20 mouse cellular contexts compared by ENCODE assay signal in genomic region chr7:107461167-107461566, GRCm38 (mm10).
A peak's percentile ranks its signal among the peaks of the same experiment; 100 is the strongest.
DNase-seq lines count a peak whose midpoint lies in the region; ATAC-seq lines count a peak whose summit lies in the region.
"Had no signal": no experiment of that assay in that cellular context is flagged by ENCODE, and none has a peak within 500 bp of the region (broad histone marks: within the 10 kb centered on the region; RNA-seq: fewer than 3 reads in every experiment).

No protein-coding gene starts in this region.

- H3K4me1 ChIP-seq in hindbrain, embryonic 14.5 days (replicated peaks; ENCODE audit: control insufficient read depth, insufficient read depth, low read length), result no peaks in the 10 kb centered on the region
- H3K4me1 ChIP-seq: embryonic facial prominence, embryonic 13.5 days; embryonic facial prominence, embryonic 15.5 days; forebrain, embryonic 10.5 days; forebrain, embryonic 12.5 days had no signal

- peak; percentile 15 to 31 for DNase-seq in cerebellum, adult 18-20 months
- no peak for DNase-seq in cerebellum, postnatal 4 days (ENCODE audit: low spot score in 2 of 2)
- peak; percentile 56 for DNase-seq in cerebellum, adult 9-10 months
- no peak for DNase-seq in cerebellum, adult 8-10 months
- DNase-seq in cerebellum, postnatal 10 days, result peak; percentile 44 to 50
- DNase-seq in cerebellum, postnatal 25 days, result peak; percentile 46 to 49
- DNase-seq in kidney, adult 8-10 months, result no peak
- no peak for DNase-seq in hindbrain, embryonic 14.5 days (ENCODE audit: low spot score)
- DNase-seq: adrenal gland, adult 2 months; adrenal gland, postnatal 10 days; adrenal gland, postnatal 25 days; embryo, embryonic 11 days; gastrocnemius, adult 2 months had no signal

- ATAC-seq in hindbrain, embryonic 14.5 days (ENCODE audit: low FRiP score), result no peak
- ATAC-seq: forebrain, embryonic 14.5 days; forebrain, embryonic 16.5 days had no signal

- no peak overlapping the region for H3K27ac ChIP-seq in hindbrain, embryonic 14.5 days
- H3K27ac ChIP-seq: embryonic facial prominence, embryonic 13.5 days; embryonic facial prominence, embryonic 15.5 days; forebrain, embryonic 10.5 days; forebrain, embryonic 12.5 days; gastrocnemius, adult 2 months had no signal

- no peak overlapping the region for H3K4me3 ChIP-seq in hindbrain, embryonic 14.5 days (replicated peaks; ENCODE audit: low read length)
- H3K4me3 ChIP-seq: embryonic facial prominence, embryonic 13.5 days; embryonic facial prominence, embryonic 15.5 days; erythroblast, embryonic 14.5 days; forebrain, embryonic 10.5 days; forebrain, embryonic 12.5 days; gastrocnemius, adult 2 months had no signal

- WGBS in hindbrain, embryonic 14.5 days, result 89% methylated on average over 4 of the region's 4 CpGs

- no peak overlapping the region for H3K9ac ChIP-seq in hindbrain, embryonic 14.5 days
- H3K9ac ChIP-seq: embryonic facial prominence, embryonic 13.5 days; embryonic facial prominence, embryonic 15.5 days; forebrain, embryonic 12.5 days had no signal

- no peaks in the 10 kb centered on the region for H3K27me3 ChIP-seq in hindbrain, embryonic 14.5 days (ENCODE audit: control insufficient read depth, insufficient read depth, low read length)
- H3K27me3 ChIP-seq: embryonic facial prominence, embryonic 13.5 days; embryonic facial prominence, embryonic 15.5 days; forebrain, embryonic 12.5 days had no signal

- H3K4me2 ChIP-seq in hindbrain, embryonic 14.5 days (replicated peaks), result no peak overlapping the region
- H3K4me2 ChIP-seq: embryonic facial prominence, embryonic 13.5 days; embryonic facial prominence, embryonic 15.5 days; forebrain, embryonic 12.5 days had no signal

- no peaks in the 10 kb centered on the region for H3K9me3 ChIP-seq in hindbrain, embryonic 14.5 days (ENCODE audit: control insufficient read depth, low read length)
- H3K9me3 ChIP-seq: embryonic facial prominence, embryonic 13.5 days; embryonic facial prominence, embryonic 15.5 days; forebrain, embryonic 10.5 days; forebrain, embryonic 12.5 days had no signal

- no peaks in the 10 kb centered on the region for H3K36me3 ChIP-seq in hindbrain, embryonic 14.5 days (replicated peaks; ENCODE audit: control insufficient read depth, insufficient read depth)
- H3K36me3 ChIP-seq: embryonic facial prominence, embryonic 13.5 days; embryonic facial prominence, embryonic 15.5 days; forebrain, embryonic 10.5 days; forebrain, embryonic 12.5 days had no signal

Comparison
In these comparisons a context has a peak if more than half of its experiments do, and no peak if none do; other contexts are left out.
1. DNase-seq: peak in cerebellum, adult 18-20 months (2 of 2), cerebellum, adult 9-10 months (single experiment), cerebellum, postnatal 10 days (2 of 2) and cerebellum, postnatal 25 days (2 of 2); none in cerebellum, postnatal 4 days (0 of 2), cerebellum, adult 8-10 months (single experiment), kidney, adult 8-10 months (0 of 2) and hindbrain, embryonic 14.5 days (single experiment).